Mouse (Mus musculus) embryonic facial prominence, embryonic 11.5 days (tissue): ENCODE data around the gene Abcb5. TPM values are rescaled to one million over a fixed set of nuclear protein-coding genes. Genes with fewer than 3 reads are reported as not detected.

Source experiments
- ATAC-seq: fragments of 200-750 bp; cut with Nextera tagmentation; replicated peaks from 2 replicates; pipeline ENCODE4 v1.8.0; 2017; ENCODE audit warnings: low read depth; ENCODE audit not compliant: insufficient number of reproducible peaks, low FRiP score, low TSS enrichment
- DNase-seq: peaks from one replicate; pipeline ENCODE4 v3.0.0-alpha.2; 2015; ENCODE audit warnings: low spot score
- H3K27ac ChIP-seq: fragments of 300-500 bp; sonication (generic); replicated peaks from 2 replicates; pipeline ENCODE4 v1.5.1; 2014; ENCODE audit warnings: mild to moderate bottlenecking, low read depth, low read length, control low read depth
- H3K27me3 ChIP-seq: fragments of 300-500 bp; sonication (generic); 2 replicates; pipeline ENCODE4 v1.6.1; 2014; ENCODE audit warnings: mild to moderate bottlenecking, low read length, moderate library complexity, mixed read lengths; ENCODE audit not compliant: control insufficient read depth, insufficient read depth
- H3K36me3 ChIP-seq: fragments of 300-500 bp; sonication (generic); replicated peaks from 2 replicates; pipeline ENCODE4 v1.6.1; 2014; ENCODE audit warnings: low read depth, mild to moderate bottlenecking, low read length, moderate library complexity, mixed read lengths; ENCODE audit not compliant: control insufficient read depth, insufficient read depth
- H3K4me1 ChIP-seq: fragments of 300-500 bp; sonication (generic); 2 replicates; pipeline ENCODE4 v1.6.1; 2014; ENCODE audit warnings: low read length, mixed read lengths; ENCODE audit not compliant: control insufficient read depth, insufficient read depth
- H3K4me2 ChIP-seq: fragments of 300-500 bp; sonication (generic); 2 replicates; pipeline ENCODE4 v1.6.1; 2014; ENCODE audit warnings: low read depth, mild to moderate bottlenecking, control low read depth, low read length, moderate library complexity
- H3K4me3 ChIP-seq: fragments of 300-500 bp; sonication (generic); 2 replicates; pipeline ENCODE4 v1.5.1; 2014; ENCODE audit warnings: low read depth, low read length, control low read depth
- H3K9ac ChIP-seq: fragments of 300-500 bp; sonication (generic); replicated peaks from 2 replicates; pipeline ENCODE4 v1.6.1; 2014; ENCODE audit warnings: mild to moderate bottlenecking, control low read depth, low read length
- H3K9me3 ChIP-seq: fragments of 300-500 bp; sonication (generic); replicated peaks from 2 replicates; pipeline ENCODE4 v1.6.1; 2016; ENCODE audit warnings: mild to moderate bottlenecking, low read length, inconsistent platforms, mixed read lengths; ENCODE audit not compliant: control insufficient read depth
- WGBS: fragments of 180-500 bp; shearing (Covaris S2); extraction: QIAGEN DNeasy Blood & Tissue Kit; methylation state at CpG from one replicate; pipeline ENCODE4 v1.1.7; 2014; 5-methylcytosine and 5-hydroxymethylcytosine counted together
- polyA plus RNA-seq: library from polyadenylated mRNA; unstranded; fragments of >200 nt; fragmentation: Nextera tagmentation; extraction: Ambion mirVana; gene quantifications from 2 replicates; pipeline ENCODE4 v1.2.1, GENCODE M21; 2014

The Abcb5 gene
- polyA plus RNA-seq, 1 experiment from 2014 or later: not detected

DNA sequence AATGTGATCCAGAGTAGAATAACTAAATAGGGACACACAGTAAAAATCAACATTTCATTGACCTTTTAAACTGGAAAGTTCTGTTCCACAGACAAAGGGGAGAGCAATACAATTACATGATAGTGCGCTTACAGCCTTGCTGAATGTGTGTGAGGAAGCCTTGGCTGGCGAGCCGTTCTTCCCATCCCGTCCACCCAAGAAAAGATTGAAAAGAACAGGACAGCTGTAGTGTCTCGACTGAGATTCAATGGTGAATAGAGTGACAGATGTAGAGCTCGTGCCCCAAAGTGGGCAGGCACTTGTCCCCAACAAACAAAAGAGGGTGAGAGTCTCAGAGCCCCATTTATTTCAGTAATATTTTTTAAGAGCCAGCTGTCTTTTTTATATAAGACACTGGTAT lies 136.3 kb downstream of the Abcb5 start:
- H3K4me1 ChIP-seq: no peaks in the 10 kb centered on the region
- H3K9me3 ChIP-seq: no peaks in the 10 kb centered on the region
- no peak overlapping the region for H3K4me2 ChIP-seq
- no peaks in the 10 kb centered on the region for H3K27me3 ChIP-seq
- DNase-seq: no peak
- no peaks in the 10 kb centered on the region for H3K36me3 ChIP-seq
- H3K4me3 ChIP-seq: no peak overlapping the region
- ATAC-seq: no peak
- no peak overlapping the region for H3K27ac ChIP-seq
- H3K9ac ChIP-seq: no peak overlapping the region
- 76% methylated on average over 6 of the region's 6 CpGs for WGBS

Other genes with a start within 250 kb of the Abcb5 start
- gene Sp8, start 120.1 kb downstream of the Abcb5 start, polyA plus RNA-seq: 6.6 and 6.8 TPM in 2 replicates